Mouse (Mus musculus): ENCODE results near the gene Ltbp4.

The Ltbp4 gene

GRCm38 (mm10) chr7:27355745-27356240, 18.3 kb upstream of the Ltbp4 start, which contains the start of gene Shkbp1:
TSS of gene Shkbp1 (minus strand) at chr7:27356019.
- DNase-seq: peak; percentile 79 to 88

GRCm38 (mm10) chr7:27355261-27355660, 17.8 kb upstream of the Ltbp4 start:
- no peak for DNase-seq

- DNase-seq: no peak
Observed at GRCm38 (mm10) chr7:27354783-27355182, 17.3 kb upstream of the Ltbp4 start.

- peak in 1 of 2 experiments; percentile 68 for DNase-seq
Observed at GRCm38 (mm10) chr7:27354144-27354543, 16.7 kb upstream of the Ltbp4 start.

- no peak for DNase-seq
Observed at GRCm38 (mm10) chr7:27345444-27345843, 8.0 kb upstream of the Ltbp4 start.

- no peak for DNase-seq
Observed at GRCm38 (mm10) chr7:27342595-27342994, 5.1 kb upstream of the Ltbp4 start.

GRCm38 (mm10) chr7:27339519-27339918, 2.0 kb upstream of the Ltbp4 start:
- no peak for DNase-seq

- DNase-seq: no peak
Observed at GRCm38 (mm10) chr7:27339114-27339513, 1.6 kb upstream of the Ltbp4 start.

- DNase-seq: peak; percentile 91 to 94
Observed at GRCm38 (mm10) chr7:27335928-27336823, 1.3 kb downstream of the Ltbp4 start.

GRCm38 (mm10) chr7:27335011-27335720, 2.3 kb downstream of the Ltbp4 start:
- no peak for DNase-seq

- DNase-seq: no peak
Observed at GRCm38 (mm10) chr7:27334405-27334911, 3.0 kb downstream of the Ltbp4 start.

- no peak for DNase-seq
Observed at GRCm38 (mm10) chr7:27333316-27333941, 4.1 kb downstream of the Ltbp4 start.

GRCm38 (mm10) chr7:27332353-27333199, 4.9 kb downstream of the Ltbp4 start:
- peak; percentile 69 to 81 for DNase-seq

- DNase-seq: no peak
Observed at GRCm38 (mm10) chr7:27331854-27332253, 5.6 kb downstream of the Ltbp4 start.

GRCm38 (mm10) chr7:27331541-27331851, 6.0 kb downstream of the Ltbp4 start:
- DNase-seq: no peak

- peak; percentile 51 to 62 for DNase-seq
Observed at GRCm38 (mm10) chr7:27330709-27331540, 6.6 kb downstream of the Ltbp4 start.

GRCm38 (mm10) chr7:27329981-27330380, 7.5 kb downstream of the Ltbp4 start:
- DNase-seq: no peak

- peak; percentile 80 to 88 for DNase-seq
Observed at GRCm38 (mm10) chr7:27329326-27329947, 8.1 kb downstream of the Ltbp4 start.

GRCm38 (mm10) chr7:27328648-27329047, 8.8 kb downstream of the Ltbp4 start:
- no peak for DNase-seq

GRCm38 (mm10) chr7:27328161-27328560, 9.3 kb downstream of the Ltbp4 start:
- DNase-seq: no peak

GRCm38 (mm10) chr7:27327500-27327899, 10.0 kb downstream of the Ltbp4 start:
- no peak for DNase-seq
